Mouse (Mus musculus) liver, embryonic 15.5 days (tissue): ENCODE results near the gene Elmo1. TPM values are rescaled to one million over a fixed set of nuclear protein-coding genes. Genes with fewer than 3 reads are reported as not detected.

Experiments used
- ATAC-seq: fragments of 200-750 bp; cut with Nextera tagmentation; 2 replicates; pipeline ENCODE4 v1.8.0; 2017; ENCODE audit warnings: moderate number of reproducible peaks, mild to moderate bottlenecking, moderate library complexity; ENCODE audit not compliant: insufficient read depth
- H3K27ac ChIP-seq: fragments of 300-500 bp; sonication (generic); replicated peaks from 2 replicates; pipeline ENCODE4 v1.5.1; 2015; ENCODE audit warnings: mild to moderate bottlenecking, inconsistent platforms
- H3K27me3 ChIP-seq: fragments of 300-500 bp; sonication (generic); 2 replicates; pipeline ENCODE4 v1.6.1; 2015; ENCODE audit warnings: mild to moderate bottlenecking, inconsistent platforms
- H3K36me3 ChIP-seq: fragments of 300-500 bp; sonication (generic); replicated peaks from 2 replicates; pipeline ENCODE4 v1.6.1; 2015; ENCODE audit warnings: moderate library complexity, mild to moderate bottlenecking, inconsistent platforms
- H3K4me1 ChIP-seq: fragments of 300-500 bp; sonication (generic); replicated peaks from 2 replicates; pipeline ENCODE4 v1.6.1; 2015; ENCODE audit warnings: inconsistent platforms
- H3K4me2 ChIP-seq: fragments of 300-500 bp; sonication (generic); 2 replicates; pipeline ENCODE4 v1.6.1; 2015; ENCODE audit warnings: moderate library complexity, mild to moderate bottlenecking, inconsistent platforms
- H3K4me3 ChIP-seq: fragments of 300-500 bp; sonication (generic); replicated peaks from 2 replicates; pipeline ENCODE4 v1.5.1; 2015; ENCODE audit warnings: mild to moderate bottlenecking, inconsistent platforms
- H3K9ac ChIP-seq: fragments of 300-500 bp; sonication (generic); 2 replicates; pipeline ENCODE4 v1.6.1; 2015; ENCODE audit warnings: moderate library complexity, mild to moderate bottlenecking, inconsistent platforms
- H3K9me3 ChIP-seq: fragments of 300-500 bp; sonication (generic); replicated peaks from 2 replicates; pipeline ENCODE4 v1.6.1; 2016; ENCODE audit warnings: inconsistent platforms
- WGBS: fragments of 180-500 bp; shearing (Covaris S2); methylation state at CpG from one replicate; pipeline ENCODE4 v1.1.7; 2015; ENCODE audit warnings: mixed read lengths; ENCODE audit not compliant: insufficient replicate concordance; 5-methylcytosine and 5-hydroxymethylcytosine counted together
- polyA plus RNA-seq: library from polyadenylated mRNA; unstranded; fragments of >200 nt; fragmentation: Nextera tagmentation; extraction: Ambion mirVana; gene quantifications from 2 replicates; pipeline ENCODE4 v1.2.1, GENCODE M21; 2015

Gene Elmo1
- polyA plus RNA-seq, 1 experiment from 2014 or later: 4.9 TPM

- Histone ChIP-seq H3K4me3 (no peak overlapping the region), H3K27me3 (no peaks in the 10 kb centered on the region), H3K9me3 (no peaks in the 10 kb centered on the region), H3K9ac (no peak overlapping the region), H3K4me1 (no peaks in the 10 kb centered on the region), H3K4me2 (no peak overlapping the region), H3K36me3 (no peaks in the 10 kb centered on the region), H3K27ac (no peak overlapping the region)
- 65% methylated on average over 6 of the region's 6 CpGs for WGBS
- no peak for ATAC-seq
Observed at GRCm38 (mm10) chr13:20460096-20460495, 369.7 kb downstream of the Elmo1 start.

GRCm38 (mm10) chr13:20461616-20462015 lies 371.2 kb downstream of the Elmo1 start:
- no peak overlapping the region for H3K4me2 ChIP-seq
- H3K4me3 ChIP-seq: no peak overlapping the region
- H3K4me1 ChIP-seq: no peaks in the 10 kb centered on the region
- no peaks in the 10 kb centered on the region for H3K27me3 ChIP-seq
- no peaks in the 10 kb centered on the region for H3K36me3 ChIP-seq
- H3K9ac ChIP-seq: no peak overlapping the region
- no peaks in the 10 kb centered on the region for H3K9me3 ChIP-seq
- H3K27ac ChIP-seq: no peak overlapping the region
- ATAC-seq: no peak
- 61% methylated on average over 3 of the region's 3 CpGs for WGBS

GRCm38 (mm10) chr13:20464161-20464560 lies 373.8 kb downstream of the Elmo1 start:
- H3K4me1 ChIP-seq: no peaks in the 10 kb centered on the region
- H3K36me3 ChIP-seq: no peaks in the 10 kb centered on the region
- H3K4me3 ChIP-seq: no peak overlapping the region
- H3K9ac ChIP-seq: no peak overlapping the region
- H3K27ac ChIP-seq: no peak overlapping the region
- no peak overlapping the region for H3K4me2 ChIP-seq
- H3K27me3 ChIP-seq: no peaks in the 10 kb centered on the region
- H3K9me3 ChIP-seq: no peaks in the 10 kb centered on the region
- ATAC-seq: no peak

GRCm38 (mm10) chr13:20467381-20467780 lies 377.0 kb downstream of the Elmo1 start:
- no peak overlapping the region for H3K27ac ChIP-seq

GRCm38 (mm10) chr13:20471732-20472131 lies 381.3 kb downstream of the Elmo1 start:
- H3K4me2 ChIP-seq: no peak overlapping the region
- H3K36me3 ChIP-seq: no peaks in the 10 kb centered on the region
- no peak overlapping the region for H3K27ac ChIP-seq
- no peak overlapping the region for H3K4me3 ChIP-seq
- ATAC-seq: no peak
- no peaks in the 10 kb centered on the region for H3K9me3 ChIP-seq
- no peak overlapping the region for H3K9ac ChIP-seq
- H3K27me3 ChIP-seq: no peaks in the 10 kb centered on the region
- WGBS: 30% methylated on average over 6 of the region's 6 CpGs
- H3K4me1 ChIP-seq: no peaks in the 10 kb centered on the region

More at GRCm38 (mm10) chr13:20467381-20467780, 377.0 kb downstream of the Elmo1 start:
- Histone ChIP-seq H3K4me1 (no peaks in the 10 kb centered on the region), H3K9ac (no peak overlapping the region), H3K36me3 (no peaks in the 10 kb centered on the region), H3K4me2 (no peak overlapping the region), H3K9me3 (no peaks in the 10 kb centered on the region), H3K27me3 (no peaks in the 10 kb centered on the region), H3K4me3 (no peak overlapping the region)
- ATAC-seq: no peak
- WGBS: 74% methylated on average over 1 of the region's 1 CpGs

GRCm38 (mm10) chr13:20472301-20472831 lies 382.0 kb downstream of the Elmo1 start:
- no peak for ATAC-seq
- H3K4me1 ChIP-seq: no peaks in the 10 kb centered on the region
- no peak overlapping the region for H3K27ac ChIP-seq
- no peak overlapping the region for H3K4me3 ChIP-seq
- no peak overlapping the region for H3K9ac ChIP-seq
- no peak overlapping the region for H3K4me2 ChIP-seq
- WGBS: 63% methylated on average over 10 of the region's 10 CpGs
- no peaks in the 10 kb centered on the region for H3K36me3 ChIP-seq
- H3K27me3 ChIP-seq: no peaks in the 10 kb centered on the region
- no peaks in the 10 kb centered on the region for H3K9me3 ChIP-seq

- H3K9ac ChIP-seq: no peak overlapping the region
- H3K9me3 ChIP-seq: no peaks in the 10 kb centered on the region
- H3K4me1 ChIP-seq: no peaks in the 10 kb centered on the region
- H3K27me3 ChIP-seq: no peaks in the 10 kb centered on the region
- no peak overlapping the region for H3K4me3 ChIP-seq
- H3K36me3 ChIP-seq: no peaks in the 10 kb centered on the region
- no peak for ATAC-seq
- no peak overlapping the region for H3K27ac ChIP-seq
- 74% methylated on average over 15 of the region's 15 CpGs for WGBS
- H3K4me2 ChIP-seq: no peak overlapping the region
Observed at GRCm38 (mm10) chr13:20472891-20473539, 382.6 kb downstream of the Elmo1 start.

- no peak overlapping the region for H3K4me2 ChIP-seq
- WGBS: 75% methylated on average over 7 of the region's 7 CpGs
- no peaks in the 10 kb centered on the region for H3K9me3 ChIP-seq
- no peaks in the 10 kb centered on the region for H3K27me3 ChIP-seq
- H3K4me1 ChIP-seq: no peaks in the 10 kb centered on the region
- H3K36me3 ChIP-seq: no peaks in the 10 kb centered on the region
- no peak overlapping the region for H3K4me3 ChIP-seq
- H3K9ac ChIP-seq: no peak overlapping the region
- no peak for ATAC-seq
- H3K27ac ChIP-seq: no peak overlapping the region
Observed at GRCm38 (mm10) chr13:20473641-20474078, 383.3 kb downstream of the Elmo1 start.

GRCm38 (mm10) chr13:20474600-20474999 lies 384.2 kb downstream of the Elmo1 start:
- H3K9ac ChIP-seq: no peak overlapping the region
- H3K27me3 ChIP-seq: no peaks in the 10 kb centered on the region
- no peak overlapping the region for H3K4me3 ChIP-seq
- no peak overlapping the region for H3K27ac ChIP-seq
- no peak for ATAC-seq
- no peaks in the 10 kb centered on the region for H3K4me1 ChIP-seq
- WGBS: 77% methylated on average over 4 of the region's 4 CpGs
- H3K4me2 ChIP-seq: no peak overlapping the region
- no peaks in the 10 kb centered on the region for H3K36me3 ChIP-seq
- H3K9me3 ChIP-seq: no peaks in the 10 kb centered on the region

GRCm38 (mm10) chr13:20481805-20482204 lies 391.4 kb downstream of the Elmo1 start:
- H3K36me3 ChIP-seq: no peaks in the 10 kb centered on the region
- no peaks in the 10 kb centered on the region for H3K4me1 ChIP-seq
- ATAC-seq: no peak
- 62% methylated on average over 1 of the region's 1 CpGs for WGBS
- no peak overlapping the region for H3K27ac ChIP-seq
- H3K9ac ChIP-seq: no peak overlapping the region
- H3K4me3 ChIP-seq: no peak overlapping the region
- no peaks in the 10 kb centered on the region for H3K27me3 ChIP-seq
- H3K9me3 ChIP-seq: no peaks in the 10 kb centered on the region
- H3K4me2 ChIP-seq: no peak overlapping the region

GRCm38 (mm10) chr13:20489110-20489509 lies 398.7 kb downstream of the Elmo1 start:
- no peaks in the 10 kb centered on the region for H3K27me3 ChIP-seq
- no peaks in the 10 kb centered on the region for H3K36me3 ChIP-seq
- ATAC-seq: no peak
- H3K4me3 ChIP-seq: no peak overlapping the region
- no peak overlapping the region for H3K4me2 ChIP-seq
- no peaks in the 10 kb centered on the region for H3K4me1 ChIP-seq
- no peaks in the 10 kb centered on the region for H3K9me3 ChIP-seq
- H3K27ac ChIP-seq: no peak overlapping the region
- WGBS: 53% methylated on average over 3 of the region's 3 CpGs
- H3K9ac ChIP-seq: no peak overlapping the region
